Mouse (Mus musculus) erythroid progenitor cell, adult 5-6 weeks (primary cell): Measurements from ENCODE around the gene Kcnj13. TPM values are rescaled to one million over a fixed set of nuclear protein-coding genes. Genes with fewer than 3 reads are reported as not detected.

ENCODE experiments used
- ATAC-seq: replicated peaks from 2 replicates; pipeline ENCODE4 v1.8.0; 2016; ENCODE audit warnings: moderate number of reproducible peaks, mild to moderate bottlenecking, moderate TSS enrichment, inconsistent platforms; ENCODE audit not compliant: poor library complexity, low FRiP score, severe bottlenecking
- total RNA-seq, 2 experiments: library from RNA; stranded (forward) in 1 of 2; stranded (reverse) in 1 of 2; fragments of 150-400 nt in 1 of 2; fragments of 186-747, 209-891 nt in 1 of 2; gene quantifications; 2 replicates each; pipeline versions ENCODE4 v1.2.3 to v1.2.4; 2015 to 2017; ENCODE audit warnings: low replicate concordance in 2 of 2

Kcnj13 gene
- total RNA-seq (2015; ENCODE audit: low replicate concordance) (not detected in 2 replicates), total RNA-seq (2017; ENCODE audit: low replicate concordance) (not detected in 2 replicates)

- no peak for ATAC-seq
Observed at GRCm38 (mm10) chr1:87394594-87394993, at the start of gene Kcnj13. TSS of gene Kcnj13 (minus strand) at chr1:87394729.

GRCm38 (mm10) chr1:87436583-87436982, 42.1 kb upstream of the Kcnj13 start:
- ATAC-seq = no peak

DNA sequence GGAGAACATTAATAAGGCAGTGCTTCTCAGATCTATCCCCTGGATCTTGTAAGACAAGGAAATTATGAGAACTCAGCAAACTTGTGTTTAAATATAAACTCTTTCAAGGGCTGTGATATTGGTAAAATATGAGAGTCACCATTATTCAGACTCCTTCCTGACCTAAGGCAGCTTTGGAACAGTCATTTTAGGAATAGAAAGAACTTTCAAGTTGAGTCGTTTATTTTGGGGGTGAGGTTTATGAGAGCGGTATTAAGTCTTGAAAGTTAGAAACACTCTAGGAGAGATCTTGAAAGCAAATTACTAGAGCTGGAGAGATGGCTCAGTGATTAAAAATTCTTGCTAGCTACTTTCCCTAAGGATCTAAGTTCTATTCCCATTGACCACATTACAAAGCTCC, 40.6 kb upstream of the Kcnj13 start:
- no peak for ATAC-seq

- peak; percentile 85 for ATAC-seq
Observed at GRCm38 (mm10) chr1:87418733-87419132, 24.2 kb upstream of the Kcnj13 start.

- no peak for ATAC-seq
Observed at GRCm38 (mm10) chr1:87409380-87409779, 14.9 kb upstream of the Kcnj13 start.

DNA sequence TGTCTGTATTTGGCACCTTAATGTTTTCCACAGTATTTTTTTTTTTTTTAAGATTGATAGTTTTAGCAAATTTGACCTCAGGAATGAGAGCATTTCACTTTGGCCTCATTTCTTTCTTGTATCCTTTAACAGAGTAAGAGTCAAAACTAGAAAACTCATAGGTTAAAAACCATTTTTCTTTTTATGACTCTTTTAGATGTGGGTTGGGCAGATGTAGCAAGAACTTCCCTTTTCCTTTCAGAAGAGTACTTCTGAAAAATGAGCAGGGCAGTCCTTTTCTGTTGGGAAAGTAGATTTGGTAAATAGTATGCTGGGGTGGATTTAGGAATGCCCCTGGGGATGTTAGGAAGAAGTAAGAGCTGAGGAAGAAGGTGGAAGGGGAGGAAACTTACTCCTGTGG, 11.5 kb upstream of the Kcnj13 start:
- ATAC-seq = no peak

- no peak for ATAC-seq
Observed at GRCm38 (mm10) chr1:87404710-87405109, 10.2 kb upstream of the Kcnj13 start.

DNA sequence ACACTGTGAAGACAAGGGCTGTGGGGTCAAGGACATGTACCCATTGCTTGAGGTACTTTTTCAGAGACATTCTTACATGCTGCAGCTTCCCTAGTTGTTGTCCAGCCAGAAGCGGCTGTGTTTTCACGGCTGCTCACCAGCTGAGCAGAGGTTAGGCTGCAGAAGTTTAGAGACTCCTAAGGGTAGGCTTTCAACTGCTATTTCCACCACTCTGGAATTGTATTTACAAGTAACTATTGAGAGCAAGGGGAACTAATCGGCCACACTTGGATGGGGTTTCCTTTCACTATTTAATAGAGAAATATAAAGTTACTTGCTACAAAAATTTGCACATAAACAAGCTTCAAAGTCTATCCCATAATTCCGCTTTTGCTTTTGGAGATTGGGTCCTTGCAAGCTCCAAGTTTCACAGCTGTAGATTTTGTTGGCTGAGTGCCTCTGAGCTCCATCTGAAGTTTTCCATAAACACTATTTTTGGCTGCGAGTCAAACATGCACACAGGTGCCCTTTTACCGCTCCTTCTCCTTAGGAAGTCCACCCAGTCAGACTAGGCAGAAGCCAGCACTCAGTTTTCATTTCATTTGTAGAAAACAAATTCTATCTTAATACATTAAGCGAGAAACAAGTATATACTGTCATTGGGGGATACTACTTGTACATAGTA, 2.5 kb upstream of the Kcnj13 start:
- ATAC-seq = no peak

- no peak for ATAC-seq
Observed at GRCm38 (mm10) chr1:87393444-87394195, 909 bp downstream of the Kcnj13 start.

GRCm38 (mm10) chr1:87386436-87387092, 8.0 kb downstream of the Kcnj13 start:
- ATAC-seq = peak; percentile 76; the same call in 1 of the 2 replicates

GRCm38 (mm10) chr1:87381152-87381551, 13.4 kb downstream of the Kcnj13 start:
- 0 out of 2 replicates have a peak, but pooled peaks have one; percentile 19 for ATAC-seq

- ATAC-seq = no peak
Observed at GRCm38 (mm10) chr1:87379919-87380318, 14.6 kb downstream of the Kcnj13 start.

- no peak for ATAC-seq
Observed at GRCm38 (mm10) chr1:87378024-87378560, 16.4 kb downstream of the Kcnj13 start.

- no peak for ATAC-seq
Observed at GRCm38 (mm10) chr1:87360276-87360675, 34.3 kb downstream of the Kcnj13 start.

- no peak for ATAC-seq
Observed at GRCm38 (mm10) chr1:87350576-87350975, 44.0 kb downstream of the Kcnj13 start.

Other genes starting within 250 kb of the Kcnj13 start
- not detected in 2 replicates for gene Ecel1, start 238.2 kb downstream of the Kcnj13 start, total RNA-seq (2015; ENCODE audit: low replicate concordance)
- gene Ecel1, start 238.2 kb downstream of the Kcnj13 start, total RNA-seq (2017; ENCODE audit: low replicate concordance) = not detected in 2 replicates
- gene Prss56, start 211.4 kb downstream of the Kcnj13 start, total RNA-seq (2015; ENCODE audit: low replicate concordance) = not detected in 2 replicates
- not detected in 2 replicates for gene Prss56, start 211.4 kb downstream of the Kcnj13 start, total RNA-seq (2017; ENCODE audit: low replicate concordance)
- gene Chrnd, start 204.1 kb downstream of the Kcnj13 start, total RNA-seq (2015; ENCODE audit: low replicate concordance) = not detected in 2 replicates
- not detected in 2 replicates for gene Chrnd, start 204.1 kb downstream of the Kcnj13 start, total RNA-seq (2017; ENCODE audit: low replicate concordance)
- not detected in 2 replicates for gene Chrng, start 190.1 kb downstream of the Kcnj13 start, total RNA-seq (2015; ENCODE audit: low replicate concordance)
- not detected in 2 replicates for gene Chrng, start 190.1 kb downstream of the Kcnj13 start, total RNA-seq (2017; ENCODE audit: low replicate concordance)
- gene Eif4e2, start 180.8 kb downstream of the Kcnj13 start, total RNA-seq (2015; ENCODE audit: low replicate concordance) = 37.8 and 49.9 TPM in 2 replicates
- gene Eif4e2, start 180.8 kb downstream of the Kcnj13 start, total RNA-seq (2017; ENCODE audit: low replicate concordance) = 22.8 and 29.3 TPM in 2 replicates
- not detected in 2 replicates for gene Efhd1, start 130.4 kb downstream of the Kcnj13 start, total RNA-seq (2015; ENCODE audit: low replicate concordance)
- gene Efhd1, start 130.4 kb downstream of the Kcnj13 start, total RNA-seq (2017; ENCODE audit: low replicate concordance) = 1.8 TPM in 1 of 2 replicates, not detected in the other
- gene Gigyf2, start 67.7 kb downstream of the Kcnj13 start, total RNA-seq (2015; ENCODE audit: low replicate concordance) = 84.0 and 90.5 TPM in 2 replicates
- 159 and 162 TPM in 2 replicates for gene Gigyf2, start 67.7 kb downstream of the Kcnj13 start, total RNA-seq (2017; ENCODE audit: low replicate concordance)
- gene Snorc, start 75.5 kb upstream of the Kcnj13 start, total RNA-seq (2015; ENCODE audit: low replicate concordance) = not detected in 2 replicates
- gene Snorc, start 75.5 kb upstream of the Kcnj13 start, total RNA-seq (2017; ENCODE audit: low replicate concordance) = not detected in 2 replicates
- gene Neu2, start 115.2 kb upstream of the Kcnj13 start, total RNA-seq (2015; ENCODE audit: low replicate concordance) = not detected in 2 replicates
- gene Neu2, start 115.2 kb upstream of the Kcnj13 start, total RNA-seq (2017; ENCODE audit: low replicate concordance) = not detected in 2 replicates
- not detected in 2 replicates for gene Ngef, start 179.1 kb upstream of the Kcnj13 start, total RNA-seq (2015; ENCODE audit: low replicate concordance)
- not detected in 2 replicates for gene Ngef, start 179.1 kb upstream of the Kcnj13 start, total RNA-seq (2017; ENCODE audit: low replicate concordance)
- 23.1 and 27.0 TPM in 2 replicates for gene Inpp5d, start 225.6 kb upstream of the Kcnj13 start, total RNA-seq (2015; ENCODE audit: low replicate concordance)
- gene Inpp5d, start 225.6 kb upstream of the Kcnj13 start, total RNA-seq (2017; ENCODE audit: low replicate concordance) = 15.1 TPM in 2 replicates